Mouse (Mus musculus) forebrain, embryonic 13.5 days (tissue): ENCODE data around the gene Kbtbd12. TPM values are rescaled to one million over a fixed set of nuclear protein-coding genes. Genes with fewer than 3 reads are reported as not detected.

Experiments
- ATAC-seq: fragments of 200-750 bp; cut with Nextera tagmentation; 2 replicates; pipeline ENCODE4 v1.8.0; 2017
- H3K27ac ChIP-seq: fragments of 300-500 bp; sonication (generic); 2 replicates; pipeline ENCODE4 v1.5.1; 2015; ENCODE audit warnings: inconsistent platforms, mild to moderate bottlenecking, moderate library complexity
- H3K27me3 ChIP-seq: fragments of 300-500 bp; sonication (generic); 2 replicates; pipeline ENCODE4 v1.6.1; 2015; ENCODE audit warnings: mild to moderate bottlenecking, inconsistent platforms
- H3K36me3 ChIP-seq: fragments of 300-500 bp; sonication (generic); 2 replicates; pipeline ENCODE4 v1.6.1; 2015; ENCODE audit warnings: mild to moderate bottlenecking, inconsistent platforms; ENCODE audit not compliant: poor library complexity, severe bottlenecking
- H3K4me1 ChIP-seq: fragments of 300-500 bp; sonication (generic); 2 replicates; pipeline ENCODE4 v1.6.1; 2015; ENCODE audit warnings: inconsistent platforms
- H3K4me2 ChIP-seq: fragments of 300-500 bp; sonication (generic); 2 replicates; pipeline ENCODE4 v1.6.1; 2015; ENCODE audit warnings: inconsistent platforms, mild to moderate bottlenecking, moderate library complexity
- H3K4me3 ChIP-seq: fragments of 300-500 bp; sonication (generic); 2 replicates; pipeline ENCODE4 v1.5.1; 2015; ENCODE audit warnings: mild to moderate bottlenecking, inconsistent platforms
- H3K9ac ChIP-seq: fragments of 300-500 bp; sonication (generic); 2 replicates; pipeline ENCODE4 v1.6.1; 2015; ENCODE audit warnings: mild to moderate bottlenecking, inconsistent platforms
- H3K9me3 ChIP-seq: fragments of 300-500 bp; sonication (generic); replicated peaks from 2 replicates; pipeline ENCODE4 v1.6.1; 2016; ENCODE audit warnings: inconsistent platforms
- WGBS: fragments of 180-500 bp; shearing (Covaris S2); methylation state at CpG from one replicate; pipeline ENCODE4 v1.1.7; 2015; 5-methylcytosine and 5-hydroxymethylcytosine counted together
- polyA plus RNA-seq: library from polyadenylated mRNA; unstranded; fragments of >200 nt; fragmentation: Nextera tagmentation; extraction: Ambion mirVana; gene quantifications from 2 replicates; pipeline ENCODE4 v1.2.1, GENCODE M21; 2015

Kbtbd12 gene
- 0.20 TPM in 1 of 2 replicates, not detected in the other for polyA plus RNA-seq

DNA sequence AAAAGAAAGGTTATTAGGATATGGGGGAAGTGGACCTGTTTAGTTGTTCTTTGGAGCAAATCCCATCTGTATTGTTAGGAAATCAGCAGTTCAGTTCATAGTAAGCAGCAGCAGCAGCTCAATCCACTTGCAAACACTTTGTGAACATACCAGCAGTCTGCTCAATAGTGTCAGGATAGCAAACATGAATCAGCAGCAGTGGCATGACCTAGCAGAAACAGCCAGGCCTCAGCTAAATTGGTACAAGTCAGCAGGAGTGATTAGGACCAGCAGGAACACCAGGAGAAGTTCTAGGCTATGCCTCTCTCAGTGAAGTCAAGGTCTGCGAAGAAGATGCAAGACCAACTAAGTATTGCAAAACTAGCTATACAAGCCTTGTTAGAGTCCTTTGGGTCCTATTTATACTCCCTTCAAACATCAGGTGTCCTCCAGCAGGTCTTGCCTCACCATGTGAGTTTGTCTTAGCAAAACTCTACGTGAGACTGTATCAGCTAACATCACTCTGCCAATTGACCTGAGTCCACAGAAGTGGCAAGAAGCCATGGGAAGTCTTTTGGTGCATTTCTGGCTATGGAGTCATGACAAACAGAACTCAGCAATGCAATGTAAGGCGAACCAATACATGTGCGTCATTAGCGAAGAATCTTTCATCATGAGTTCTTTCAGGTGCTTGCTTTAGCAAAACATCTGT lies at the start of gene Kbtbd12:
Kbtbd12 (minus strand) TSS at position 340 of the 691 bp plus-strand sequence.
- no peak within 1 kb of the TSS for H3K4me2 ChIP-seq
- H3K36me3 ChIP-seq: no peaks in the 10 kb centered on the region
- H3K4me3 ChIP-seq: no peak within 1 kb of the TSS
- WGBS: 97% methylated on average over 5 of the region's 5 CpGs
- peaks cover 12% of the 10 kb centered on the region for H3K9me3 ChIP-seq
- H3K9ac ChIP-seq: no peak within 1 kb of the TSS
- H3K27ac ChIP-seq: no peak within 1 kb of the TSS
- peaks cover 19% of the 10 kb centered on the region for H3K4me1 ChIP-seq
- ATAC-seq: no peak
- no peaks in the 10 kb centered on the region for H3K27me3 ChIP-seq

DNA sequence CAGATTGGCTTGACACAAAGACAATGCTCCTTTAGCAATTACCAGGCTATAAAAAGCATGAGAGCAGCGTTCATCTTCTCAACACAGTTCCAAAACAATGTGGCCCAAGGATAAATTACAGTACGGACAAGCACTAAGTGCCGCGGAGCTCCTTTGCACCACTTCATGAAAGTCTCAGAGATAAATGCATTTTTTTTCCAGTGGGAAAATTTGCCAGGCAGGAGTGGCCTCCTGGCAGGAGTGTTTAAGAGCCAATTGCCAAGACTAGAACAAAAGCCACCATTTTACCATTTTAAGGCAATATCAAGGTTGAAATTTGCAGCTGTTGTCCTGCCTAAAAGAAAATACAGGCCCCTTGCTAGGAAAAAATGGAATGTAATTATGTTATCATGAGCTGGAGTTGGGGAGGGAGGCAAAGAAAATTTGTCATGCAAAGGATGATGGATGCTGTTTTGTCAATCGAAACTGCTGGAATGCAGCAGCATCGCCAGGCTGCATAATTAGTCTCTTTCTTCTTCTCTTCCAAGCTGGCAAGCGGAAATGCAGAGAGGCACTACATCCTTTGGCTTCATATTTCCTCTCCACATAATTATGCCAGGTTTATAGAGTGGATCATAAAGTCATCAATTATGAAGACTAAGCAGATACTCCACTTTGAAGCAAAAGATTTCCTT lies 45.8 kb upstream of the Kbtbd12 start:
- Histone ChIP-seq H3K27ac (peak overlapping the region; percentile 46), H3K9ac (no peak overlapping the region), H3K4me1 (peaks cover 13% of the 10 kb centered on the region), H3K4me3 (no peak overlapping the region), H3K27me3 (no peaks in the 10 kb centered on the region), H3K4me2 (no peak overlapping the region), H3K36me3 (no peaks in the 10 kb centered on the region), H3K9me3 (no peaks in the 10 kb centered on the region)
- WGBS: 24% methylated on average over 7 of the region's 7 CpGs
- ATAC-seq: no peak

DNA sequence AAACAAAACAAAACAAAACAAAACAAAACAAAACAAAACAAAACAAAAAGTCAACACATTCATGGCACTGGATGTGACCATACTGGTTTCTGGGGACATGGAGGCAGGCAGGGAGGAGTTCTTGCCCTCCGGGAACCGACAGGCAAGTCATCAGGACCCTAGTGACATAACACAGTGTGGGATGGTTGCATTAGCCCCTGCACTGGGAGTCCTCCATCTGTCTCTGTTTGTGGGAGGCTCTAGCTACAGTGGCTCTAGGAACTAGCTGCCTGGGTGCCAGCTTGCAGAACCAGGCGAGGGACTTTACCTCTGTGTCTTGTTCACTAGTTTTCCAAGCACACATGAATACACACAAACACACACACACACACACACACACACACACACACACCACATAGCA lies 43.3 kb upstream of the Kbtbd12 start:
- Histone ChIP-seq H3K4me3 (no peak overlapping the region), H3K4me1 (peaks cover 13% of the 10 kb centered on the region), H3K27ac (no peak overlapping the region), H3K9me3 (no peaks in the 10 kb centered on the region), H3K4me2 (no peak overlapping the region), H3K9ac (no peak overlapping the region), H3K27me3 (no peaks in the 10 kb centered on the region), H3K36me3 (no peaks in the 10 kb centered on the region)
- ATAC-seq: no peak
- WGBS: 78% methylated on average over 3 of the region's 3 CpGs

DNA sequence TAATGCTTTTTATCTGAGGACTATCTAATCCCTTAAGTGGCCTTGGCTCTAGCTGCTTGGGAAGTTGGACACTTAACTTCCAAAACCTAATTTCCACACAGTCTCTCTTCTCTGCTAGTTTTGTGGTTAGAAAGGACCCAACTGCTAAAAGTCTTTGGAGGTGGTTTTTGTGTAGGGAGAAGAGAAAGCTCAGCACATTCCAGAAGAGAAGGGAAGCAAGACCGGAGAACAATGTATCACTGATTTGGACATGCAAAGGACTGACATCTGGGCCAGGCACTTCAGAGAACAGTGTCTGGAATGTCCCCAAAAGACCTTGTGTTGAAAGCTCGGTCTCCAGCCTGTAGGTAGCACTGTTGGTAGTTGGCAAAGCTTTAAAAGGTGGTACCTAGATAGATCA lies 40.0 kb upstream of the Kbtbd12 start:
- ATAC-seq: no peak
- no peak overlapping the region for H3K4me3 ChIP-seq
- no peaks in the 10 kb centered on the region for H3K4me1 ChIP-seq
- no peak overlapping the region for H3K4me2 ChIP-seq
- H3K36me3 ChIP-seq: no peaks in the 10 kb centered on the region
- no peaks in the 10 kb centered on the region for H3K9me3 ChIP-seq
- H3K9ac ChIP-seq: no peak overlapping the region
- 77% methylated on average over 2 of the region's 2 CpGs for WGBS
- H3K27ac ChIP-seq: no peak overlapping the region
- no peaks in the 10 kb centered on the region for H3K27me3 ChIP-seq

DNA sequence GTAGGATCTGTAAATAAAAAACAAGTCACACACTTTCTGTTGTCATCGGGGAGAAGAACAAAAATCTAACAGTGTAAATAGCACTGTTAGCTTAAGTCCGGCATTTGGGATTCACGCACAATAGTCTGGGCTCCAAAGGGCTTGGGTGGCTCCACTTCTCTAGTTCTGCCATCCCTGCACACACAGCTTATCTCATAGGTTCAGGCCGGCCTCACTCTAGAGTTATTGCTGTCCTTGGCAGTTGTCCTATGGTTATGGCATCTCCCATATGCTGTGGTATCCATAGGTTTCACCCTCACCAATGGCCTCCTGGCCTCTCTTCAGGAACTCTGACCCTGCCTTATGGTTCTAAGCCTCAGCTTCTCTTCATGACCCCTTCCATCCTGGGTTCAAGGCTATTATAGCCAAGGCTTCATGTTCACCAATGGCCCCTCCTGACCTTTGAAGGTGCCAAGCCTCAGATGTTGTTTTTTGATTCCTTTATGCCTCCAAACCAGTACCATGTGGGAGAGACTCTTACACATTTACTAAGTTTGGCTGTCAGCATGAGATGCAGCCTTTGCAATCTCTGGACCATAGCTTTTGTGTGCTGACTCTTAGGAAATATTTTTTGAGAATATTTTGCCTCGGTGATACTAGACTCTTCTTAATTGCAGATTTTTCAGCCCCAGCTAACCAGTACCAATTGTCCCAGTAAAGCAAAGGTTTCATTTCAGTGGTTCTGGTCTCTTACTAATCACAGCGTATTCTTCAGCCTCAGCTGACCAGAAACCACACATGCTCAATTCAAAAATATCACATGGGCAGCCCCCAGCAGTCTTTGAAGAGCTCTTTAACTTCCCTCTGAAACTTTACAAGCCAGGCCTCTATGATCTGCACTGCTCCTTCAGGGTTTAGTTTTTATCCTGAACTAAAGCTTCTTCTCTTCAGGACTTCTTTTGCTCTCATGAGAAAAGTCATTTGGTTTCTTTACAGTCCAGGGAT lies 39.3 kb upstream of the Kbtbd12 start:
- H3K27me3 ChIP-seq: no peaks in the 10 kb centered on the region
- H3K4me3 ChIP-seq: no peak overlapping the region
- no peaks in the 10 kb centered on the region for H3K9me3 ChIP-seq
- H3K36me3 ChIP-seq: no peaks in the 10 kb centered on the region
- 95% methylated on average over 6 of the region's 6 CpGs for WGBS
- ATAC-seq: no peak
- no peaks in the 10 kb centered on the region for H3K4me1 ChIP-seq
- no peak overlapping the region for H3K9ac ChIP-seq
- no peak overlapping the region for H3K4me2 ChIP-seq
- no peak overlapping the region for H3K27ac ChIP-seq

DNA sequence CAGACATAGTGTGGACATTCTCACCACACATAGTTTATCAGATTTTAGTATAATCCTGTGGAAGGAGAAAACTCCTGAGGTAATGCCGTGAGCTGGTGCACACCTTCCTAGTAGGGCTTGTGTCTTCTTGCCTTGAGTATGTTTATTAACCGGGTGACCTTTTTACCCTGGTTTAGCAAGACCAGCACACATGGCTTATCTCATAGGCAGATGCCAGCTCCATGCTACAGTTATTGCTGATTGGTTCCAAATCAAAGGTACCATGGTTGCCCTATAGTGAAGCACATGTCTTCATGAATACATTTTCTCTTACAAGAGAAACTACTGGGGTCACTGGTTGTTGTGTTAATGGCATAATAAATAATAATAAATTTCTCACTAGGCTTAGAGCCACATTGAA lies 38.1 kb upstream of the Kbtbd12 start:
- Histone ChIP-seq H3K9ac (no peak overlapping the region), H3K9me3 (no peaks in the 10 kb centered on the region), H3K36me3 (no peaks in the 10 kb centered on the region), H3K27me3 (no peaks in the 10 kb centered on the region), H3K27ac (no peak overlapping the region), H3K4me1 (no peaks in the 10 kb centered on the region), H3K4me2 (no peak overlapping the region), H3K4me3 (no peak overlapping the region)
- WGBS: 94% methylated on average over 2 of the region's 2 CpGs
- ATAC-seq: no peak

DNA sequence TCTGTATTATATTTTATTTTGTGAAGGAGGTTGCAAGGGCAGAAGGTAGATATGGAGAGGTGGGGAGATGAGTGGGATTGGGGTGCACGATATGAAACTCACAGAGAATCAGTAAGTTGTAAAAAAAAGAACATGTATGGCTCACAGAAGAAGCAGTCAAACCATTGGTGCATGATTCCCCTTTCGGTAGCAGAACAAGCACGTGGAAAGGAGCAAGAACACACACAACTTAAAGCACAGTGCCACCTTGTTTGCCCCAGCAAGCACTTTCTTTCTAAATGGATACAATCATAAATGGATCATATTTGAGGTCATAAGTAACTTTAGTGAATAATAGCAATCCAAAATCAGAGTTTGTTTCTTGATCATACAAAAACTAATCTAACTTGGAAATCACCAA lies 24.5 kb upstream of the Kbtbd12 start:
- H3K4me1 ChIP-seq: no peaks in the 10 kb centered on the region
- no peak overlapping the region for H3K9ac ChIP-seq
- H3K9me3 ChIP-seq: no peaks in the 10 kb centered on the region
- WGBS: 81% methylated on average over 3 of the region's 3 CpGs
- no peaks in the 10 kb centered on the region for H3K27me3 ChIP-seq
- H3K4me2 ChIP-seq: no peak overlapping the region
- ATAC-seq: no peak
- H3K27ac ChIP-seq: no peak overlapping the region
- no peaks in the 10 kb centered on the region for H3K36me3 ChIP-seq
- no peak overlapping the region for H3K4me3 ChIP-seq

DNA sequence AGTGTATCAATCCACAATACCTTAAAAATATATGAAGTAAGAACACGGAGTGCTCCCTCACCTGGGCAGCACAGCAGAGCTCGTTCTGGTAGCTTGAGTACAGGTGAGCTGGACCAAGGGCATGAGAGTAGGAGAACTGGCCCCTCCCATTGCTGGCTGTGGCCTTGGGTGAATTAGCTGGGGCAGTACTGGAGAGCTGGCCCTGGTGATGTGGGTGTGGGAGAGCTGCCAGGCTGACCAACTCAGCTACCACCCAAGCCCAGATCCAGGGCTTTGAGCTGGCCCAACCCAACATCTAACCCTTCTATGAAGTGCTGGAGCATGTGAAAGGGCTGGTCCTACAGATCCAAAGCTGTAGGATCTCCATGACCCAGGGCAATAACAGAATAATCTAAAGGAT lies 23.9 kb upstream of the Kbtbd12 start:
- Histone ChIP-seq H3K36me3 (no peaks in the 10 kb centered on the region), H3K27ac (no peak overlapping the region), H3K9me3 (no peaks in the 10 kb centered on the region), H3K4me1 (no peaks in the 10 kb centered on the region), H3K27me3 (no peaks in the 10 kb centered on the region), H3K4me3 (no peak overlapping the region), H3K9ac (no peak overlapping the region), H3K4me2 (no peak overlapping the region)
- ATAC-seq: no peak
- 83% methylated on average over 2 of the region's 2 CpGs for WGBS

DNA sequence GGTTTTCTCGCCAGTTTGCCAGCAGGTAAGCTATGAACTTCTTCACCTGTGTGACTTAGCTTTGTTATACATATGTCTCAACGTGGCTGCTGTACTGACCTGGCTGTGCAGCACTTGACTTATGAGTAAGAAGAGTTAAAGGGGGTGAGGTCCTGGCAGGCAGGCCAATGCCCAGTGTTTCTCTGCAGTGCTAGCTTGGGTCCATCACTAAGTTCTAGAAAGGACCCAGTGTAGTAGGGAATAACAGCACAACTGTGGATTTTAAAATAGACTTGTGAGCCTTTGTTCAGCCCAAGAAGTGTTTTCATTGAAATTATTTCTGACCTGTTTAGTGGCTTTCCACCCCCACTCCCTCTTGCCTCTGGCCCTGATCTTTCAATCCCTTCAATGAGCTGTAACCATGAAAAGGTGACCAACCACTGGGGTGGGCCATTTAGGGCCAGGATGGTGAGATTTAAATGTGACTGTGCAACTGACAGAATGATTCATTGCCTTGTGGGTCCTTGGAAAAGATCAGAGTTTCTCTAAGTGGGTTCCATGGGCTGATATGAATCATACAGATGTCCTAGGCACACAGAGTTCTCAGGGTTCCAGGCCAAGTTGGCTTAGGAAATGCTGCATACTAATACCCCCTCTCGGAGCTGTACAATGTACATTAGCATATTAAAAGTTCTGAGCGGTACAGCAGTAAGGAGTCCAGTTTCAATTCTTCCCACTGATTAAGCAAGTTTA lies 10.0 kb upstream of the Kbtbd12 start:
- no peak overlapping the region for H3K9ac ChIP-seq
- H3K27ac ChIP-seq: no peak overlapping the region
- H3K36me3 ChIP-seq: no peaks in the 10 kb centered on the region
- WGBS: 53% methylated on average over 4 of the region's 4 CpGs
- ATAC-seq: no peak
- no peaks in the 10 kb centered on the region; the same call in 1 of the 2 replicates for H3K9me3 ChIP-seq
- H3K4me3 ChIP-seq: no peak overlapping the region
- H3K4me1 ChIP-seq: peaks cover 10% of the 10 kb centered on the region; the same call in 1 of the 2 replicates
- no peak overlapping the region for H3K4me2 ChIP-seq
- no peaks in the 10 kb centered on the region for H3K27me3 ChIP-seq

DNA sequence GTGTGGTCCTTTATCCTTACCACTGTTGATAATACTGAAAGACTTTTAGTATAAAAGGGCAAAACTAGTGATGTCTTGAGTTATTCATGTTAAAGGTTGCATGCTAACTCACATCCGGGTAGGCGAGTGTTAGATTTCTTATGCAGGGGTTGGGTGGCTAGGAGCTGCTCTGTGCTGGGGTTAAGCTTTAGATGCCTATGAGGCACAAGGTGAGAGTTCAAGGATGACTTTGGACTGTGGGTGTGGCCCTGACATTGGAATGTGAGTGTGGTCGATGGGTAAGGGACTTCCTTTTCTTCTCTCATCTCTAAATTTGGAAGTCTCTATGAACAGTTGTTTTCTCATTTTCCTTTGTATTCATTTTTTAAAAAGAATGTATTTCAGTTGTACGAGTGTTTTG lies 7.0 kb upstream of the Kbtbd12 start:
- WGBS: 88% methylated on average over 4 of the region's 4 CpGs
- no peak for ATAC-seq
- no peaks in the 10 kb centered on the region for H3K27me3 ChIP-seq
- no peak overlapping the region for H3K4me2 ChIP-seq
- peaks cover 20% of the 10 kb centered on the region for H3K4me1 ChIP-seq
- no peak overlapping the region for H3K27ac ChIP-seq
- no peak overlapping the region for H3K4me3 ChIP-seq
- H3K9ac ChIP-seq: no peak overlapping the region
- H3K36me3 ChIP-seq: no peaks in the 10 kb centered on the region
- no peaks in the 10 kb centered on the region; the same call in 1 of the 2 replicates for H3K9me3 ChIP-seq

DNA sequence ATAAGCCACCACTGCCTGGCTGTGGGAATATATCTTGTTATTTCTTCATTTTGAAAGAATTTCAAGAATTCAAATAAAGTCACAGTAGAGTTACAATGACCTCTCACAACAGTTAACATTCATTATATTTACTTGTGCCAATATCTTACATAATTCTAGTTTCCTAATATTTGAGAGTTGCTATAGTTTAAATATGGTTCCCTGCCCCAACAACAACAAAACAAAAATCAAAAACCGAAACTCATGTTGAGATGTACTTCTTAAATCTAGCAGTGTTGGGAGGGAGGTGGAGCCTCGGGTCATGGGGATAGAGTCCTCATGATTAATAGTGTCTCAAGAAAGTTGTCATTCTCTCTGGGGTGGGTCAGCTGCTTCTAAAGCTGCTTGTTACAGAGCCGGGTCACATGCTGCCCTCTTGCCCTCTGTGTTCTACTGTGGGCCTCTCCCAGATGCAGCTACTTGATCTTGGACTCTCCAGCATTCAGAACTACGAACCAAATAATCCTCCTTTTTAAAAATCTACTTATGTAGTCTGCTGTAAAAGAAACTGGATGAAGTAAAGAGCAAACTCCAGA lies 3.7 kb upstream of the Kbtbd12 start:
- Histone ChIP-seq H3K4me2 (no peak overlapping the region), H3K9me3 (peaks cover 12% of the 10 kb centered on the region), H3K36me3 (no peaks in the 10 kb centered on the region), H3K27me3 (no peaks in the 10 kb centered on the region), H3K4me3 (no peak overlapping the region), H3K9ac (no peak overlapping the region), H3K27ac (no peak overlapping the region), H3K4me1 (peaks cover 19% of the 10 kb centered on the region)
- no peak for ATAC-seq
- 65% methylated on average over 4 of the region's 4 CpGs for WGBS
